Mouse (Mus musculus) CD4-positive, CD25-positive, alpha-beta regulatory T cell, adult 4 months (primary cell): ENCODE data around the gene Mipol1. TPM values are rescaled to one million over a fixed set of nuclear protein-coding genes. Genes with fewer than 3 reads are reported as not detected.

ENCODE experiments used
- polyA plus RNA-seq, 2 experiments: library from polyadenylated mRNA; unstranded; fragments of 100-300 nt; shearing (Covaris generic); gene quantifications; one replicate each; pipeline ENCODE4 v1.2.1; 2017

Mipol1 gene
- polyA plus RNA-seq, 2 experiments from 2014 or later: 14.8 to 16.0 TPM

Other genes with a start within 250 kb of the Mipol1 start
- not detected for gene Slc25a21, start 33.0 kb upstream of the Mipol1 start, polyA plus RNA-seq
- 10 to 100 TPM; 57.7 to 62.7 TPM for gene Prps1l3, start within 50 bp of the Mipol1 start, polyA plus RNA-seq